Mouse (Mus musculus) kidney, postnatal 0 days (tissue): ENCODE measurements at regions not wholly inside any gene's neighbourhood (a gene's known extent, or its start where the extent isn't known, plus 50 kb on each side); places are given as distances from the start of the nearest gene placed in this dataset.

Experiments
- ATAC-seq: fragments of 200-750 bp; cut with Nextera tagmentation; replicated peaks from 2 replicates; pipeline ENCODE4 v1.8.0; 2017; ENCODE audit warnings: low read depth, moderate number of reproducible peaks, moderate TSS enrichment, moderate library complexity; ENCODE audit not compliant: low FRiP score
- DNase-seq: peaks from one replicate; pipeline ENCODE4 v3.0.0-alpha.2; 2016; ENCODE audit warnings: low spot score
- H3K27ac ChIP-seq: fragments of 300-500 bp; sonication (generic); 2 replicates; pipeline ENCODE4 v1.5.1; 2014; ENCODE audit warnings: mild to moderate bottlenecking
- H3K27me3 ChIP-seq: fragments of 300-500 bp; sonication (generic); 2 replicates; pipeline ENCODE4 v1.6.1; 2014; ENCODE audit warnings: low read length, mixed read lengths; ENCODE audit not compliant: insufficient read depth
- H3K36me3 ChIP-seq: fragments of 300-500 bp; sonication (generic); 2 replicates; pipeline ENCODE4 v1.6.1; 2014; ENCODE audit warnings: low read length, mixed read lengths; ENCODE audit not compliant: insufficient read depth
- H3K4me1 ChIP-seq: fragments of 300-500 bp; sonication (generic); replicated peaks from 2 replicates; pipeline ENCODE4 v1.6.1; 2014; ENCODE audit warnings: antibody characterized with exemption, low read length, mixed read lengths; ENCODE audit not compliant: insufficient read depth
- H3K4me2 ChIP-seq: fragments of 300-500 bp; sonication (generic); 2 replicates; pipeline ENCODE4 v1.6.1; 2014; ENCODE audit warnings: mild to moderate bottlenecking, low read length, moderate library complexity, mixed read lengths
- H3K4me3 ChIP-seq: fragments of 300-500 bp; sonication (generic); replicated peaks from 2 replicates; pipeline ENCODE4 v1.5.1; 2014; ENCODE audit warnings: low read depth, low read length
- H3K9ac ChIP-seq: fragments of 300-500 bp; sonication (generic); 2 replicates; pipeline ENCODE4 v1.6.1; 2014; ENCODE audit warnings: low read depth, low read length
- H3K9me3 ChIP-seq: fragments of 300-500 bp; sonication (generic); replicated peaks from 2 replicates; pipeline ENCODE4 v1.6.1; 2016; ENCODE audit warnings: low read length, inconsistent platforms, mixed read lengths
- CTCF ChIP-seq: IDR thresholded peaks from 2 replicates; pipeline ENCODE4 v1.5.1; 2016; ENCODE audit warnings: antibody characterized with exemption, low read depth, mild to moderate bottlenecking, moderate library complexity
- WGBS: fragments of 180-500 bp; shearing (Covaris S2); extraction: QIAGEN DNeasy Blood & Tissue Kit; methylation state at CpG from one replicate; pipeline ENCODE4 v1.1.7; 2014; 5-methylcytosine and 5-hydroxymethylcytosine counted together

DNA sequence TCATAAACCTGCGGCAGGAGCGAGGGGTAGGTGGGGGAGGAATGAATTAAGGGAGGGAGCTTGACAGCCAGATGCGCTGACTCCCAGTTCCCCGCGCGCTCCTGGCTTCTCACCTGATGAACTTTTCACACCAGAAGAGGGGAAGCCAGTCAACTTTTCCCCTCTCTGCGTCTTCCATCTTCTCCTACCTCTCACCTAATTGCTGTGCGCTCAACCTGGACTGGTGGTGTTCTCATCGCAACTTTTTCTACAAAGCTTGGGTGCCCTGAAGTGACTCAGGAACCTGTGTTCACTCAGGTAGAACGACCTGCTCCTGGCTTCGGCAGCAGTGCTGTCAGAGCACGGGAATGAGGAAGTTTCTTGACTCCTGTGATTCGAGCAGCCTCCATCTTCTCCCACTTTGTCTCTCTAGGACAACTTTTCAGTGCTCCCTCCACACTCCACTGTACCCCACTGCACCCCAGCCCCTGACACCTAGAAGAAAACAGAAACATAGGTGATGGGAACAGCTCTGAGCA is 203.4 kb upstream of the Ntm start:
- H3K9ac ChIP-seq, result no peak overlapping the region
- peak; percentile 71; the same call in 1 of the 2 replicates for ATAC-seq
- WGBS, result 50% methylated on average over 13 of the region's 13 CpGs

DNA sequence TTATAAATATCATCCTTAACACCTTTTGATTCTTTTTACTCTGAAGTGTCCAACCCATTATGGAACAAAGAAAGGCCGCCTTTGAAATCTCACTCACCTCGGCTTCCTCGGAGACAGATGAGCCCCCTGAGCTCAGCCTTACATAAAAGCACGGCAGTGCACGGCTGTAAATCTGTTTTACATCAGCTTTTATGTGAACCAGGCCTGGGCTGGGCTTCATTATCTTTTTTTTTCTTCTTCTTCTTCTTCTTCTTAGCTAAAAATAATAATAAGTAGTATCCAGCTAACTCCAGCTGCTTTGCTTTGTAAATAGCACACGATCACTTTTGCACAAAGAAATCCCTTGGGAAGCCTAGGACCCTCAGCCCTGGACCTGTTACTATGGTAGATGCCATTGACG is 204.3 kb upstream of the Ntm start:
- ATAC-seq (no peak), DNase-seq (peak; percentile 31)
- no peak for TF ChIP-seq CTCF

More for the DNA sequence above, 203.4 kb upstream of the Ntm start:
- Histone ChIP-seq H3K9me3 (no peaks in the 10 kb centered on the region), H3K4me1 (no peaks in the 10 kb centered on the region), H3K27me3 (no peaks in the 10 kb centered on the region), H3K4me2 (no peak overlapping the region), H3K27ac (no peak overlapping the region), H3K36me3 (no peaks in the 10 kb centered on the region), H3K4me3 (no peak overlapping the region)
- no peak for TF ChIP-seq CTCF
- DNase-seq, result no peak

DNA sequence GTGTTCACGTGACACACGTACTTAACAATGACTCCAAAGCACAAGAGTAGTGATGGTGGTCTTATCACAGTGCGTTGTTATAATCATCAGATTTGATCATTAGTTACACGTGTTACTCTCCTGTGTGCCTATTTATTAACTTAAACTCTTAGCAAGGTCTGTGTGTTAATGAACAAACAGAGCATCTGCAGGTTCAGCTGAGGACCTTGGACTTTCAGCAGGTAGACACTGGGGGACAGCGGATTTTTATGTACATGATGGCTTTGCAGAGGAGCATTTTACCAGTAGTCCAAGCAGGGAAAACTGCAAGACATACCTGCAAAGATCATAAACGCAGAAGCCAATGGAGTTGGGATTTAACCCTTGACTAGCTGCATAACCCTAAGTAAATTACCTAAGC is 211.7 kb upstream of the Ntm start:
- WGBS, result 77% methylated on average over 6 of the region's 6 CpGs
- no peak for TF ChIP-seq CTCF
- H3K36me3 ChIP-seq, result no peaks in the 10 kb centered on the region
- H3K4me2 ChIP-seq, result no peak overlapping the region
- no peak overlapping the region for H3K27ac ChIP-seq
- H3K9ac ChIP-seq, result no peak overlapping the region
- no peaks in the 10 kb centered on the region for H3K9me3 ChIP-seq
- H3K27me3 ChIP-seq, result no peaks in the 10 kb centered on the region
- H3K4me1 ChIP-seq, result no peaks in the 10 kb centered on the region
- ATAC-seq (no peak), DNase-seq (no peak)
- H3K4me3 ChIP-seq, result no peak overlapping the region

More for the DNA sequence above, 204.3 kb upstream of the Ntm start:
- no peak overlapping the region for H3K4me3 ChIP-seq
- no peak overlapping the region for H3K4me2 ChIP-seq
- H3K4me1 ChIP-seq, result no peaks in the 10 kb centered on the region
- H3K9ac ChIP-seq, result no peak overlapping the region
- no peaks in the 10 kb centered on the region for H3K27me3 ChIP-seq
- H3K9me3 ChIP-seq, result no peaks in the 10 kb centered on the region
- 20% methylated on average over 7 of the region's 7 CpGs for WGBS
- H3K27ac ChIP-seq, result no peak overlapping the region
- no peaks in the 10 kb centered on the region for H3K36me3 ChIP-seq

DNA sequence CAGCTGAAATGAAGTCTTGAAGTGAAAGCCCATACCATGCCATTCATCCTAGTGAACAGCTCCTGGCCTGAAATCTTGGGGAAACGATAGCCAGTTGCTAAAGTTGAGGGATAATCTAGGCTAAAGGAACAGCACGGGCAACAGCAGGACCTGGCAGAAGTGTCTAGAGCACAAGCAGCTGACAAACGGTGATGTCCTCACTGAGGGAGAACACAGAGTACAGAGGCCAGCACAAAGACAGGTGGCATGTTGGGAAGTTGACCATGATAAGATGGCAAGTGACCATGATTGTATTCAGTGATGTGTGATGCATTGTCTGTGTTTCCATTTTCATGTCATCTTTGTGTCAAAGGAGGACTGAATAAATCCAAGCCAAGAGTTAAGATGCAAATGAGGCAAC is 212.4 kb upstream of the Ntm start:
- H3K27me3 ChIP-seq, result no peaks in the 10 kb centered on the region
- no peaks in the 10 kb centered on the region for H3K4me1 ChIP-seq
- H3K36me3 ChIP-seq, result no peaks in the 10 kb centered on the region
- H3K4me3 ChIP-seq, result no peak overlapping the region
- WGBS, result 77% methylated on average over 3 of the region's 3 CpGs
- ATAC-seq (no peak), DNase-seq (no peak)
- H3K4me2 ChIP-seq, result no peak overlapping the region
- no peak overlapping the region for H3K27ac ChIP-seq
- no peaks in the 10 kb centered on the region for H3K9me3 ChIP-seq
- no peak overlapping the region for H3K9ac ChIP-seq
- no peak for TF ChIP-seq CTCF

DNA sequence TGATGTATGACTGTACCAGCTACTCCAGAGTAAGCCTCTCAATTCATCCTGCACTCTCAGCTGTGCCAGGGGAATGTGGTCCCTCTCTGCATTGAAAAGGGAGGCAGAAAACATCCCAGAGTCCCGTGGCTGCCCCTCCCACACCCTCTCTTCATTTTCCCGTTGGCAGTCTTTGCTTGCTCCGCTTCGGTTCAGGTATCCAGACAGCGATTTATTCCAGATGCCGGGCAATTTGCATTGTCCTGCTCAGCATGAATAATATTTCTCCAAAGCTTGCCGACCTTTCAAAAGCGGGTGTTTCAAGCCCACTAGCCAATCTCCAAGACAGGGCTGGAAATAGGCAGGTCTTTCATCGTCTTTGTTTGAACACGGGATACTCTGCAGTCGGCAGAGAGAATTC is 220.5 kb upstream of the Ntm start:
- Histone ChIP-seq H3K4me3 (no peak overlapping the region), H3K9ac (no peak overlapping the region), H3K27ac (no peak overlapping the region), H3K4me2 (no peak overlapping the region), H3K27me3 (no peaks in the 10 kb centered on the region), H3K36me3 (no peaks in the 10 kb centered on the region), H3K9me3 (no peaks in the 10 kb centered on the region), H3K4me1 (no peaks in the 10 kb centered on the region)
- ATAC-seq (no peak), DNase-seq (no peak)
- TF ChIP-seq CTCF, result no peak
- WGBS, result 72% methylated on average over 11 of the region's 11 CpGs

DNA sequence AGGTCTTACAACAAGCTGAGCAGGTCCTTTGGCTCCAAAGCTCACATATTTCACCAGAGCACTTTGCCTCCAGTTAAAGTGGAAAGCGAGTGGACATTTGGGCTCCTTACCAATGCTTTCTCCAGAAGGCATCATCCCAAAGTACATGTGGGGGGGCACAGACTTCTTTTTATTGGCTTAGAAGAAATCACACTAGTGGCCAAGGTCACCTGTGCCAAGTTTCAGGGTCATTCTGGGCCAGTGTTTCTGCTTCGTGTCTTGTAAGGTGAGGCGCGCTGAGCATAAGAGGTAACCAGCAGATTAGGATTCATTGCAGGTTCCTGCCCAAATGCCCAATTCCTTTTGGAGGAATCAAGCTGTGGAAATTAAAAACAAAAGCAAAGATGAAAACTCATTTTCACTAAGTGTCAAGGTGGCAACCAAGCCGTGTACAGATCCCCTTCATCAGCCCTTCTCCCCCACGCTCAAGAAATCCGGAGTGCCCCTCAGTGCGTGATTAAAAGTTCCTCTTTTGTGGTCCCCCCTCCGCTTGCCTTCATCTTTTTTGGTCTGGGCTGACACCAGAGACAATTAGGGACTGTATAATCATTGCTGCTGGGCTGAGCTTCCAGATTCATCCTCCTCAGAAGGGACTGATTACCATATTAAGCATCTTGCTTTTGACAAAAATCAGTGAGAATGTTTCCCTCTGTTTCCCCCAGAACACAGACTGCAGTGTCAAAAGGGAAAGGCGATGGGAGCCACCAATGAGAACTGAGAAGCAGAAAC is 222.2 kb upstream of the Ntm start:
- H3K9ac ChIP-seq, result no peak overlapping the region
- H3K4me3 ChIP-seq, result no peak overlapping the region
- no peaks in the 10 kb centered on the region for H3K9me3 ChIP-seq
- WGBS, result 82% methylated on average over 10 of the region's 10 CpGs
- no peak overlapping the region for H3K27ac ChIP-seq
- H3K4me1 ChIP-seq, result no peaks in the 10 kb centered on the region
- no peak for TF ChIP-seq CTCF
- DNase-seq (no peak), ATAC-seq (no peak)
- H3K27me3 ChIP-seq, result no peaks in the 10 kb centered on the region
- no peak overlapping the region for H3K4me2 ChIP-seq
- no peaks in the 10 kb centered on the region for H3K36me3 ChIP-seq
